Mouse (Mus musculus) neural tube, embryonic 14.5 days (tissue): ENCODE measurements around the gene Gm27021. TPM values are rescaled to one million over a fixed set of nuclear protein-coding genes. Genes with fewer than 3 reads are reported as not detected.
A peak's percentile ranks its signal among the peaks of the same experiment; 100 is the strongest.

Source experiments
- ATAC-seq: fragments of 200-750 bp; cut with Nextera tagmentation; 2 replicates; pipeline ENCODE4 v1.8.0; 2017; ENCODE audit warnings: low read depth, mild to moderate bottlenecking, moderate TSS enrichment, moderate library complexity
- H3K27ac ChIP-seq: fragments of 300-500 bp; sonication (generic); 2 replicates; pipeline ENCODE4 v1.5.1; 2014; ENCODE audit warnings: low read depth, mild to moderate bottlenecking, control low read depth, low read length, moderate library complexity, mixed read lengths
- H3K27me3 ChIP-seq: fragments of 300-500 bp; sonication (generic); 2 replicates; pipeline ENCODE4 v1.6.1; 2014; ENCODE audit warnings: low read length; ENCODE audit not compliant: control insufficient read depth, insufficient read depth
- H3K36me3 ChIP-seq: fragments of 300-500 bp; sonication (generic); 2 replicates; pipeline ENCODE4 v1.6.1; 2014; ENCODE audit warnings: low read length, mixed read lengths; ENCODE audit not compliant: control insufficient read depth, insufficient read depth
- H3K4me1 ChIP-seq: fragments of 300-500 bp; sonication (generic); 2 replicates; pipeline ENCODE4 v1.6.1; 2014; ENCODE audit warnings: low read length; ENCODE audit not compliant: control insufficient read depth, insufficient read depth
- H3K4me2 ChIP-seq: fragments of 300-500 bp; sonication (generic); 2 replicates; pipeline ENCODE4 v1.6.1; 2014; ENCODE audit warnings: mild to moderate bottlenecking, low read depth, low read length, control low read depth
- H3K4me3 ChIP-seq: fragments of 300-500 bp; sonication (generic); 2 replicates; pipeline ENCODE4 v1.5.1; 2014; ENCODE audit warnings: low read depth, low read length, control low read depth, mixed read lengths
- H3K9ac ChIP-seq: fragments of 300-500 bp; sonication (generic); replicated peaks from 2 replicates; pipeline ENCODE4 v1.6.1; 2014; ENCODE audit warnings: low read depth, mild to moderate bottlenecking, control low read depth, low read length, mixed read lengths
- H3K9me3 ChIP-seq: fragments of 300-500 bp; sonication (generic); 2 replicates; pipeline ENCODE4 v1.6.1; 2016; ENCODE audit warnings: low read length; ENCODE audit not compliant: control insufficient read depth
- WGBS: fragments of 180-500 bp; shearing (Covaris S2); extraction: QIAGEN DNeasy Blood & Tissue Kit; methylation state at CpG from one replicate; pipeline ENCODE4 v1.1.7; 2014; 5-methylcytosine and 5-hydroxymethylcytosine counted together
- polyA plus RNA-seq: library from polyadenylated mRNA; unstranded; fragments of >200 nt; fragmentation: Nextera tagmentation; extraction: Ambion mirVana; gene quantifications from 2 replicates; pipeline ENCODE4 v1.2.1, GENCODE M21; 2014

Gm27021 gene
- polyA plus RNA-seq = 4.6 and 8.4 TPM in 2 replicates

- Histone ChIP-seq H3K9me3 (no peaks in the 10 kb centered on the region), H3K9ac (peak within 1 kb of the TSS; percentile 94), H3K4me2 (peak within 1 kb of the TSS; percentile 90), H3K27ac (peak within 1 kb of the TSS; percentile 85), H3K4me3 (peak within 1 kb of the TSS; percentile 93), H3K4me1 (peaks cover 24% of the 10 kb centered on the region), H3K36me3 (peaks cover 18% of the 10 kb centered on the region), H3K27me3 (peaks cover 3% of the 10 kb centered on the region; the same call in 1 of the 2 replicates)
- ATAC-seq = peak; percentile 94
- WGBS = under 1% methylated on average over 99 of the region's 105 CpGs
These were observed at the start of gene Gm27021, which contains the start of gene Cox4i1 for GRCm38 (mm10) chr8:120667561-120668373. Gm27021 (minus strand) TSS chr8:120668079. Cox4i1 (plus strand) TSS chr8:120668222.

- Histone ChIP-seq H3K9me3 (no peaks in the 10 kb centered on the region), H3K27me3 (no peaks in the 10 kb centered on the region), H3K36me3 (no peaks in the 10 kb centered on the region), H3K4me1 (no peaks in the 10 kb centered on the region), H3K9ac (no peak overlapping the region), H3K4me2 (no peak overlapping the region), H3K4me3 (no peak overlapping the region), H3K27ac (no peak overlapping the region)
- 82% methylated on average over 15 of the region's 15 CpGs for WGBS
- ATAC-seq = no peak
These were observed 48.3 kb upstream of the Gm27021 start for GRCm38 (mm10) chr8:120715996-120716680.

GRCm38 (mm10) chr8:120715200-120715599, 47.3 kb upstream of the Gm27021 start:
- Histone ChIP-seq H3K9me3 (no peaks in the 10 kb centered on the region), H3K27ac (no peak overlapping the region), H3K27me3 (no peaks in the 10 kb centered on the region), H3K4me3 (no peak overlapping the region), H3K9ac (no peak overlapping the region), H3K36me3 (no peaks in the 10 kb centered on the region), H3K4me2 (no peak overlapping the region), H3K4me1 (no peaks in the 10 kb centered on the region)
- 87% methylated on average over 6 of the region's 6 CpGs for WGBS
- no peak for ATAC-seq

- no peak overlapping the region for H3K27ac ChIP-seq
- H3K9ac ChIP-seq = no peak overlapping the region
- WGBS = 83% methylated on average over 10 of the region's 10 CpGs
- no peak overlapping the region for H3K4me3 ChIP-seq
- no peaks in the 10 kb centered on the region for H3K4me1 ChIP-seq
- no peaks in the 10 kb centered on the region for H3K27me3 ChIP-seq
- H3K36me3 ChIP-seq = no peaks in the 10 kb centered on the region
- H3K4me2 ChIP-seq = no peak overlapping the region
- no peaks in the 10 kb centered on the region for H3K9me3 ChIP-seq
- ATAC-seq = no peak
These were observed 41.3 kb upstream of the Gm27021 start for GRCm38 (mm10) chr8:120709176-120709575.

GRCm38 (mm10) chr8:120706193-120706592, 38.3 kb upstream of the Gm27021 start:
- Histone ChIP-seq H3K4me3 (no peak overlapping the region), H3K27ac (no peak overlapping the region), H3K36me3 (no peaks in the 10 kb centered on the region), H3K4me1 (no peaks in the 10 kb centered on the region), H3K27me3 (no peaks in the 10 kb centered on the region), H3K4me2 (no peak overlapping the region), H3K9me3 (no peaks in the 10 kb centered on the region), H3K9ac (no peak overlapping the region)
- no peak for ATAC-seq
- 88% methylated on average over 3 of the region's 3 CpGs for WGBS

GRCm38 (mm10) chr8:120705163-120705562, 37.3 kb upstream of the Gm27021 start:
- Histone ChIP-seq H3K9me3 (no peaks in the 10 kb centered on the region), H3K4me3 (no peak overlapping the region), H3K36me3 (no peaks in the 10 kb centered on the region), H3K4me1 (no peaks in the 10 kb centered on the region), H3K27me3 (no peaks in the 10 kb centered on the region), H3K9ac (no peak overlapping the region), H3K4me2 (no peak overlapping the region), H3K27ac (no peak overlapping the region)
- ATAC-seq = no peak
- WGBS = 76% methylated on average over 15 of the region's 15 CpGs

- no peaks in the 10 kb centered on the region for H3K9me3 ChIP-seq
- H3K36me3 ChIP-seq = no peaks in the 10 kb centered on the region
- H3K4me3 ChIP-seq = no peak overlapping the region
- no peaks in the 10 kb centered on the region for H3K4me1 ChIP-seq
- ATAC-seq = no peak
- H3K9ac ChIP-seq = no peak overlapping the region
- H3K27me3 ChIP-seq = no peaks in the 10 kb centered on the region
- 24% methylated on average over 9 of the region's 9 CpGs for WGBS
- H3K27ac ChIP-seq = no peak overlapping the region
- H3K4me2 ChIP-seq = no peak overlapping the region
These were observed 36.3 kb upstream of the Gm27021 start for GRCm38 (mm10) chr8:120704203-120704602.

- Histone ChIP-seq H3K4me3 (no peak overlapping the region), H3K27ac (no peak overlapping the region), H3K9ac (no peak overlapping the region), H3K4me2 (no peak overlapping the region), H3K4me1 (no peaks in the 10 kb centered on the region), H3K36me3 (no peaks in the 10 kb centered on the region), H3K9me3 (no peaks in the 10 kb centered on the region), H3K27me3 (no peaks in the 10 kb centered on the region)
- WGBS = 60% methylated on average over 19 of the region's 19 CpGs
- ATAC-seq = no peak
These were observed 34.0 kb upstream of the Gm27021 start for GRCm38 (mm10) chr8:120701758-120702465.
